In the genomic region with DNA sequence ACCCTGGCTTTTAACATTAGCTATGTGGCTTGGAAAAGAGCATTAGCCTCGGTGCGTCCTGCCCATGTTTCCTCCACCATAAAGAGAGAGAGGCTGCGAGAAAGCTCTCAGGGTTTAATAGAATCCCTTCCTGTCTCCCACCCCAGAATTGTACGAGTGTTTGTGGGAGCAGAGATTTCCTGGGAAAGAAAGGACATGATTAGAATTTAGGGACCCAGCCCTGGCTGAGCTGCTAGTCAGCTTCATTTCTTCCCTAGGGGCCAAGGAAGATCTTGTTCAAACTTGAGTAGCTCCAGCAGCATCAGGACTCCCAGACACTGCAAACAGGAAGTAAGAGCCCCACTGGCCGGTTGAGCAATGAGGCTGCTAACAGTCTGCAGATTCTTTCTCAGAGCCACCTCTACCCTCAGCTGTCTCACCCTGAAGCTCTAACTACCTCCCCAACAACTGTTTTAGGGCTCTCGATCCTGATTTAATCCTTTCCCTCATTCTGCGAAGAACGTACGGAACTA, we compare ENCODE assay signal across 9 mouse cellular contexts. TPM values are rescaled to one million over a fixed set of nuclear protein-coding genes. Genes with fewer than 3 reads are reported as not detected.
A peak's percentile ranks its signal among the peaks of the same experiment; 100 is the strongest.
DNase-seq lines count a peak whose midpoint lies in the region; ATAC-seq and TF ChIP-seq lines count a peak whose summit lies in the region.
"Had no signal": no experiment of that assay in that cellular context is flagged by ENCODE, and none has a peak within 500 bp of the region (broad histone marks: within the 10 kb centered on the region; RNA-seq: fewer than 3 reads in every experiment).

No protein-coding gene starts in this region.

- no peaks in the 10 kb centered on the region for H3K27me3 ChIP-seq in heart, postnatal 0 days (ENCODE audit: control insufficient read depth, insufficient read depth, low read length)
- no peaks in the 10 kb centered on the region for H3K27me3 ChIP-seq in lung, embryonic 16.5 days (ENCODE audit: control insufficient read depth, insufficient read depth, low read depth, low read length)
- H3K27me3 ChIP-seq: embryonic facial prominence, embryonic 12.5 days had no signal

- TF ChIP-seq EP300 in heart, postnatal 0 days (IDR thresholded peaks at IDR 0.05; ENCODE audit: low read depth): no peak

- peaks cover 5% of the 10 kb centered on the region; the same call in 1 of the 2 replicates for H3K4me1 ChIP-seq in heart, postnatal 0 days (ENCODE audit: control insufficient read depth, insufficient read depth)
- H3K4me1 ChIP-seq in lung, embryonic 16.5 days (replicated peaks; ENCODE audit: control insufficient read depth, insufficient read depth, low read length): no peaks in the 10 kb centered on the region

- no peaks in the 10 kb centered on the region for H3K36me3 ChIP-seq in heart, postnatal 0 days (replicated peaks; ENCODE audit: control insufficient read depth, insufficient read depth, low read length)
- no peaks in the 10 kb centered on the region for H3K36me3 ChIP-seq in lung, embryonic 16.5 days (ENCODE audit: control insufficient read depth, insufficient read depth, low read length)
- H3K36me3 ChIP-seq: embryonic facial prominence, embryonic 12.5 days had no signal

- no peak for ATAC-seq in heart, postnatal 0 days (ENCODE audit: insufficient read depth, low read depth)
- peak; percentile 59; the same call in 1 of the 2 replicates for ATAC-seq in lung, embryonic 16.5 days (ENCODE audit: low read depth)

- no peak overlapping the region for H3K4me3 ChIP-seq in heart, postnatal 0 days (ENCODE audit: low read depth, low read length)
- no peak overlapping the region for H3K4me3 ChIP-seq in lung, embryonic 16.5 days (ENCODE audit: low read length)
- H3K4me3 ChIP-seq: embryonic facial prominence, embryonic 12.5 days had no signal

- peak overlapping the region; percentile 65 for H3K27ac ChIP-seq in heart, postnatal 0 days (ENCODE audit: low read depth)
- H3K27ac ChIP-seq in lung, embryonic 16.5 days (ENCODE audit: low read length): no peak overlapping the region
- H3K27ac ChIP-seq: embryonic facial prominence, embryonic 12.5 days had no signal

- no peaks in the 10 kb centered on the region for H3K9me3 ChIP-seq in heart, postnatal 0 days (replicated peaks; ENCODE audit: control insufficient read depth, low read length)
- H3K9me3 ChIP-seq in lung, embryonic 16.5 days (ENCODE audit: control insufficient read depth, low read length): no peaks in the 10 kb centered on the region
- H3K9me3 ChIP-seq: embryonic facial prominence, embryonic 12.5 days had no signal

- TF ChIP-seq CTCF in heart, postnatal 0 days (IDR thresholded peaks at IDR 0.05; ENCODE audit: low read depth): no peak

- 58% methylated on average over 9 of the region's 9 CpGs for WGBS in heart, postnatal 0 days
- WGBS in lung, embryonic 16.5 days: 59% methylated on average over 9 of the region's 9 CpGs

- peak; percentile 88 for DNase-seq in 416B (ENCODE audit: low read depth)
- peak; percentile 34 for DNase-seq in ES-CJ7 (ENCODE audit: low read depth, low spot score)
- no peak for DNase-seq in heart, postnatal 0 days (ENCODE audit: low spot score)
- peak; percentile 56 for DNase-seq in thymus, postnatal 0 days (ENCODE audit: low spot score)
- no peak for DNase-seq in frontal cortex, postnatal 10 days (ENCODE audit: low spot score in 2 of 2)
- DNase-seq in frontal cortex, postnatal 36 days (ENCODE audit: low spot score in 2 of 2): no peak
- no peak for DNase-seq in cerebellum, postnatal 25 days

- H3K9ac ChIP-seq in heart, postnatal 0 days (replicated peaks; ENCODE audit: low read depth, low read length): no peak overlapping the region
- H3K9ac ChIP-seq in lung, embryonic 16.5 days (ENCODE audit: low read length): no peak overlapping the region
- H3K9ac ChIP-seq: embryonic facial prominence, embryonic 12.5 days had no signal

- H3K4me2 ChIP-seq in heart, postnatal 0 days (ENCODE audit: low read depth, low read length): peak overlapping the region; percentile 15; the same call in 1 of the 2 replicates
- no peak overlapping the region for H3K4me2 ChIP-seq in lung, embryonic 16.5 days (ENCODE audit: low read depth, low read length)
- H3K4me2 ChIP-seq: embryonic facial prominence, embryonic 12.5 days had no signal

RNA-seq across cellular contexts. Expression of a gene that starts 9.2 kb away (rescaled TPM):
- total RNA-seq in heart, postnatal 0 days (2014; rRNA removed; ENCODE audit: low replicate concordance): 3.3 and 4.2 TPM in 2 replicates
- 0.84 and 0.89 TPM in 2 replicates for polyA plus RNA-seq in heart, postnatal 0 days (2015; fragmentation: Nextera tagmentation; extraction: Ambion mirVana)
- 1.8 and 2.1 TPM in 2 replicates for polyA plus RNA-seq in lung, embryonic 16.5 days (2015; fragmentation: Nextera tagmentation; extraction: Ambion mirVana)
- polyA plus RNA-seq in thymus, postnatal 0 days (2015; fragmentation: Nextera tagmentation; extraction: Ambion mirVana): 3.5 and 3.7 TPM in 2 replicates

RNA-seq across cellular contexts. Expression of a gene that starts 51.7 kb away (rescaled TPM):
- total RNA-seq in heart, postnatal 0 days (2014; rRNA removed; ENCODE audit: low replicate concordance): 74.5 and 107 TPM in 2 replicates
- polyA plus RNA-seq in heart, postnatal 0 days (2015; fragmentation: Nextera tagmentation; extraction: Ambion mirVana): 60.8 and 72.5 TPM in 2 replicates
- polyA plus RNA-seq in lung, embryonic 16.5 days (2015; fragmentation: Nextera tagmentation; extraction: Ambion mirVana): 33.7 and 37.0 TPM in 2 replicates
- polyA plus RNA-seq in thymus, postnatal 0 days (2015; fragmentation: Nextera tagmentation; extraction: Ambion mirVana): 53.2 and 56.4 TPM in 2 replicates

Comparison
In these comparisons a context has a peak if more than half of its experiments do, and no peak if none do; other contexts are left out.
1. DNase-seq: peak in 416B (single experiment), ES-CJ7 (single experiment) and thymus, postnatal 0 days (single experiment); none in heart, postnatal 0 days (single experiment), frontal cortex, postnatal 10 days (0 of 2), frontal cortex, postnatal 36 days (0 of 2) and cerebellum, postnatal 25 days (0 of 2).